ENCODE assay signal across 20 mouse cellular contexts in the genomic region with DNA sequence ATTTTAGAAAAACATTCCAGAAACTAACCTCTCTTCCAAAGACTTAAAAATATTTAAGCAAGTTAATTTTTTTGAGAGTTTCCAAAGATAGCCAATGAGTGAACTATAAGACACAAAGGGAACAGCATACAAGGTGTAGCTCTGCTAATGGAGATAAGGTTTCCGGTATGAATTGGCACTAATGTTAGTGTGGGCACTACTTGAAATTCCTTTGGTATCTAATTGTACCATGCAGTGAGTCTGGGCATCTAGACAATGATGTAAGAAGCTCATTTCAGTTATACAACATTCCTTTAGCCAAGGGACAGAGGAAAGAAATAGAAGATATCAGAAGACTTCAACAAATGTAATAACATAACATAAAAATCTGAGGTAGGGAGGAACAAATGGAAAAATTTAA.
"Had no signal": no experiment of that assay in that cellular context is flagged by ENCODE, and none has a peak within 500 bp of the region (broad histone marks: within the 10 kb centered on the region; RNA-seq: fewer than 3 reads in every experiment).

No protein-coding gene starts in this region.

- ATAC-seq: midbrain, embryonic 16.5 days had no signal

- DNase-seq: lung, adult 18-20 months; lung, embryonic 14.5 days; lung, postnatal 10 days; lung, postnatal 4 days; midbrain, embryonic 14.5 days; retina, postnatal 1 day; right cerebral cortex, adult 18-20 months; right cerebral cortex, postnatal 25 days; right cerebral cortex, postnatal 4 days; spleen, adult 18-20 months; thymus, adult 18-20 months; thymus, postnatal 14 days; thymus, postnatal 36 days had no signal

- H3K4me3 ChIP-seq: megakaryocyte, embryonic 14.5 days; midbrain, embryonic 10.5 days; midbrain, embryonic 12.5 days; myocyte; neural tube, embryonic 13.5 days; neural tube, embryonic 15.5 days had no signal

- H3K27me3 ChIP-seq: megakaryocyte, embryonic 14.5 days; midbrain, embryonic 12.5 days; neural tube, embryonic 13.5 days; neural tube, embryonic 15.5 days had no signal

- H3K27ac ChIP-seq: midbrain, embryonic 10.5 days; midbrain, embryonic 12.5 days; neural tube, embryonic 13.5 days; neural tube, embryonic 15.5 days had no signal

- H3K4me2 ChIP-seq: lung, embryonic 14.5 days; midbrain, embryonic 12.5 days; neural tube, embryonic 13.5 days; neural tube, embryonic 15.5 days had no signal

- H3K9ac ChIP-seq: lung, embryonic 14.5 days; midbrain, embryonic 12.5 days; neural tube, embryonic 13.5 days; neural tube, embryonic 15.5 days had no signal

- H3K36me3 ChIP-seq: midbrain, embryonic 10.5 days; midbrain, embryonic 12.5 days; neural tube, embryonic 13.5 days; neural tube, embryonic 15.5 days had no signal

- H3K9me3 ChIP-seq: megakaryocyte, embryonic 14.5 days; midbrain, embryonic 10.5 days; midbrain, embryonic 12.5 days; neural tube, embryonic 13.5 days; neural tube, embryonic 15.5 days had no signal

- H3K4me1 ChIP-seq: megakaryocyte, embryonic 14.5 days; midbrain, embryonic 10.5 days; midbrain, embryonic 12.5 days; neural tube, embryonic 13.5 days; neural tube, embryonic 15.5 days had no signal
